Mouse (Mus musculus): Measurements from ENCODE around the gene Mlxip. TPM values are rescaled to one million over a fixed set of nuclear protein-coding genes. Genes with fewer than 3 reads are reported as not detected.

Gene Mlxip
- total RNA-seq, 2 experiments from 2014 or later: 11.7 to 40.0 TPM

GRCm38 (mm10) chr5:123431524-123432304, 37.1 kb downstream of the Mlxip start:
- no peak for ATAC-seq (ENCODE audit: poor library complexity, severe bottlenecking)

- no peak for ATAC-seq (ENCODE audit: poor library complexity, severe bottlenecking)
These were observed 37.8 kb downstream of the Mlxip start for GRCm38 (mm10) chr5:123432305-123432874.

GRCm38 (mm10) chr5:123436071-123436779, 41.6 kb downstream of the Mlxip start:
- ATAC-seq (ENCODE audit: poor library complexity, severe bottlenecking): peak; percentile 27; the same call in 1 of the 2 replicates

GRCm38 (mm10) chr5:123436780-123437175, 42.2 kb downstream of the Mlxip start:
- ATAC-seq (ENCODE audit: poor library complexity, severe bottlenecking): peak; percentile 56

GRCm38 (mm10) chr5:123438381-123438780, 43.8 kb downstream of the Mlxip start:
- ATAC-seq (ENCODE audit: poor library complexity, severe bottlenecking): no peak

- ATAC-seq (ENCODE audit: poor library complexity, severe bottlenecking): no peak
These were observed 44.7 kb downstream of the Mlxip start for GRCm38 (mm10) chr5:123439312-123439711.

GRCm38 (mm10) chr5:123439941-123440340, 45.3 kb downstream of the Mlxip start:
- no peak for ATAC-seq (ENCODE audit: poor library complexity, severe bottlenecking)

- no peak for ATAC-seq (ENCODE audit: poor library complexity, severe bottlenecking)
These were observed 46.1 kb downstream of the Mlxip start for GRCm38 (mm10) chr5:123440664-123441063.

- no peak for ATAC-seq (ENCODE audit: poor library complexity, severe bottlenecking)
These were observed 47.7 kb downstream of the Mlxip start for GRCm38 (mm10) chr5:123442283-123442682.

- peak; percentile 74 for ATAC-seq (ENCODE audit: poor library complexity, severe bottlenecking)
These were observed 49.5 kb downstream of the Mlxip start for GRCm38 (mm10) chr5:123444069-123444468.

GRCm38 (mm10) chr5:123444849-123445334, 50.3 kb downstream of the Mlxip start:
- no peak for ATAC-seq (ENCODE audit: poor library complexity, severe bottlenecking)

- no peak for ATAC-seq (ENCODE audit: poor library complexity, severe bottlenecking)
These were observed 57.3 kb downstream of the Mlxip start for GRCm38 (mm10) chr5:123451886-123452285.

- no peak for ATAC-seq (ENCODE audit: poor library complexity, severe bottlenecking)
These were observed 66.8 kb downstream of the Mlxip start for GRCm38 (mm10) chr5:123461420-123461819.

GRCm38 (mm10) chr5:123464638-123465037, 70.0 kb downstream of the Mlxip start:
- ATAC-seq (ENCODE audit: poor library complexity, severe bottlenecking): no peak

GRCm38 (mm10) chr5:123470784-123471400, 76.3 kb downstream of the Mlxip start:
- ATAC-seq (ENCODE audit: poor library complexity, severe bottlenecking): peak; percentile 38; the same call in 1 of the 2 replicates

GRCm38 (mm10) chr5:123473817-123474216, 79.2 kb downstream of the Mlxip start:
- ATAC-seq (ENCODE audit: poor library complexity, severe bottlenecking): no peak

- ATAC-seq (ENCODE audit: poor library complexity, severe bottlenecking): peak; percentile 77
These were observed 93.2 kb downstream of the Mlxip start for GRCm38 (mm10) chr5:123487659-123488395.

GRCm38 (mm10) chr5:123489112-123489785, 94.7 kb downstream of the Mlxip start, which contains the start of the genes Lrrc43 and Il31:
Gene Lrrc43 (plus strand): TSS chr5:123489305.
Gene Il31 (minus strand): TSS chr5:123489489.
- no peak for ATAC-seq (ENCODE audit: poor library complexity, severe bottlenecking)

GRCm38 (mm10) chr5:123489935-123490334, 95.3 kb downstream of the Mlxip start:
- ATAC-seq (ENCODE audit: poor library complexity, severe bottlenecking): no peak

GRCm38 (mm10) chr5:123499717-123500116, 105.1 kb downstream of the Mlxip start:
- no peak for ATAC-seq (ENCODE audit: poor library complexity, severe bottlenecking)
